Mouse (Mus musculus): ENCODE data around the gene Polr2l. TPM values are rescaled to one million over a fixed set of nuclear protein-coding genes. Genes with fewer than 3 reads are reported as not detected.

Gene Polr2l
- polyA plus RNA-seq, 1 experiment from 2014 or later = 73.9 TPM

GRCm38 (mm10) chr7:141481498-141482401 is 6.8 kb upstream of the Polr2l start:
- under 1% methylated on average over 79 of the region's 81 CpGs for WGBS
- ATAC-seq (replicated peaks; ENCODE audit: low FRiP score) = peak; percentile 79
- Histone ChIP-seq H3K4me2 (ENCODE audit: low read depth, low read length, severe bottlenecking) (peak overlapping the region; percentile 95), H3K27ac (ENCODE audit: low read depth, low read length) (no peak overlapping the region), H3K36me3 (ENCODE audit: control insufficient read depth, insufficient read depth, low read length) (no peaks in the 10 kb centered on the region), H3K4me3 (ENCODE audit: low read depth, low read length) (peak overlapping the region; percentile 61), H3K4me1 (replicated peaks; ENCODE audit: control insufficient read depth, insufficient read depth, low read length) (peaks cover 6% of the 10 kb centered on the region; the same call in 1 of the 2 replicates), H3K9me3 (ENCODE audit: control insufficient read depth, low read length) (no peaks in the 10 kb centered on the region), H3K27me3 (ENCODE audit: control insufficient read depth, insufficient read depth, low read length) (peaks cover 6% of the 10 kb centered on the region), H3K9ac (ENCODE audit: low read length) (peak overlapping the region; percentile 65)
- DNase-seq (ENCODE audit: low spot score) = peak; percentile 86

- Histone ChIP-seq H3K27me3 (ENCODE audit: control insufficient read depth, insufficient read depth, low read length) (peaks cover 10% of the 10 kb centered on the region), H3K4me3 (ENCODE audit: low read depth, low read length) (peak overlapping the region; percentile 61), H3K4me1 (replicated peaks; ENCODE audit: control insufficient read depth, insufficient read depth, low read length) (peaks cover 10% of the 10 kb centered on the region; the same call in 1 of the 2 replicates)
Measured at GRCm38 (mm10) chr7:141480842-141481497, 6.0 kb upstream of the Polr2l start.

GRCm38 (mm10) chr7:141478270-141478748 is 3.4 kb upstream of the Polr2l start:
- Histone ChIP-seq H3K9me3 (ENCODE audit: control insufficient read depth, low read length) (no peaks in the 10 kb centered on the region), H3K27me3 (ENCODE audit: control insufficient read depth, insufficient read depth, low read length) (peaks cover 16% of the 10 kb centered on the region), H3K36me3 (ENCODE audit: control insufficient read depth, insufficient read depth, low read length) (no peaks in the 10 kb centered on the region), H3K27ac (ENCODE audit: low read depth, low read length) (no peak overlapping the region), H3K4me3 (ENCODE audit: low read depth, low read length) (no peak overlapping the region), H3K4me1 (replicated peaks; ENCODE audit: control insufficient read depth, insufficient read depth, low read length) (peaks cover 22% of the 10 kb centered on the region), H3K4me2 (ENCODE audit: low read depth, low read length, severe bottlenecking) (no peak overlapping the region), H3K9ac (ENCODE audit: low read length) (no peak overlapping the region)
- no peak for ATAC-seq (replicated peaks; ENCODE audit: low FRiP score)
- 85% methylated on average over 5 of the region's 5 CpGs for WGBS
- DNase-seq (ENCODE audit: low spot score) = no peak

More at GRCm38 (mm10) chr7:141480842-141481497, 6.0 kb upstream of the Polr2l start:
- 9% methylated on average over 10 of the region's 10 CpGs for WGBS
- Histone ChIP-seq H3K36me3 (ENCODE audit: control insufficient read depth, insufficient read depth, low read length) (no peaks in the 10 kb centered on the region), H3K27ac (ENCODE audit: low read depth, low read length) (no peak overlapping the region), H3K4me2 (ENCODE audit: low read depth, low read length, severe bottlenecking) (peak overlapping the region; percentile 95), H3K9me3 (ENCODE audit: control insufficient read depth, low read length) (no peaks in the 10 kb centered on the region), H3K9ac (ENCODE audit: low read length) (no peak overlapping the region)
- DNase-seq (ENCODE audit: low spot score) = peak; percentile 78
- ATAC-seq (replicated peaks; ENCODE audit: low FRiP score) = peak; percentile 54

- Histone ChIP-seq H3K4me3 (ENCODE audit: low read depth, low read length) (no peak overlapping the region), H3K36me3 (ENCODE audit: control insufficient read depth, insufficient read depth, low read length) (no peaks in the 10 kb centered on the region; the same call in 1 of the 2 replicates), H3K27me3 (ENCODE audit: control insufficient read depth, insufficient read depth, low read length) (peaks cover 15% of the 10 kb centered on the region), H3K4me1 (replicated peaks; ENCODE audit: control insufficient read depth, insufficient read depth, low read length) (peaks cover 22% of the 10 kb centered on the region), H3K9ac (ENCODE audit: low read length) (no peak overlapping the region), H3K4me2 (ENCODE audit: low read depth, low read length, severe bottlenecking) (no peak overlapping the region), H3K27ac (ENCODE audit: low read depth, low read length) (no peak overlapping the region), H3K9me3 (ENCODE audit: control insufficient read depth, low read length) (no peaks in the 10 kb centered on the region)
- no peak for DNase-seq (ENCODE audit: low spot score)
- 74% methylated on average over 4 of the region's 4 CpGs for WGBS
- ATAC-seq (replicated peaks; ENCODE audit: low FRiP score) = no peak
Measured at GRCm38 (mm10) chr7:141477578-141478269, 2.8 kb upstream of the Polr2l start.

GRCm38 (mm10) chr7:141476981-141477370 is 2.0 kb upstream of the Polr2l start:
- no peak overlapping the region for H3K4me3 ChIP-seq (ENCODE audit: low read depth, low read length)
- no peak overlapping the region for H3K27ac ChIP-seq (ENCODE audit: low read depth, low read length)
- no peak for DNase-seq (ENCODE audit: low spot score)
- H3K9me3 ChIP-seq (ENCODE audit: control insufficient read depth, low read length) = no peaks in the 10 kb centered on the region
- no peak for ATAC-seq (replicated peaks; ENCODE audit: low FRiP score)
- H3K4me1 ChIP-seq (replicated peaks; ENCODE audit: control insufficient read depth, insufficient read depth, low read length) = peaks cover 16% of the 10 kb centered on the region
- no peak overlapping the region; the same call in 1 of the 2 replicates for H3K9ac ChIP-seq (ENCODE audit: low read length)
- 22% methylated on average over 7 of the region's 7 CpGs for WGBS
- H3K27me3 ChIP-seq (ENCODE audit: control insufficient read depth, insufficient read depth, low read length) = peaks cover 12% of the 10 kb centered on the region
- peaks cover 3% of the 10 kb centered on the region for H3K36me3 ChIP-seq (ENCODE audit: control insufficient read depth, insufficient read depth, low read length)
- H3K4me2 ChIP-seq (ENCODE audit: low read depth, low read length, severe bottlenecking) = no peak overlapping the region

- peaks cover 3% of the 10 kb centered on the region for H3K36me3 ChIP-seq (ENCODE audit: control insufficient read depth, insufficient read depth, low read length)
- H3K27me3 ChIP-seq (ENCODE audit: control insufficient read depth, insufficient read depth, low read length) = peaks cover 12% of the 10 kb centered on the region
- no peak overlapping the region; the same call in 1 of the 2 replicates for H3K9ac ChIP-seq (ENCODE audit: low read length)
- no peak overlapping the region for H3K27ac ChIP-seq (ENCODE audit: low read depth, low read length)
- DNase-seq (ENCODE audit: low spot score) (peak; percentile 74), ATAC-seq (replicated peaks; ENCODE audit: low FRiP score) (0 out of 2 replicates have a peak, but pooled peaks have one; percentile 6)
- peaks cover 16% of the 10 kb centered on the region for H3K4me1 ChIP-seq (replicated peaks; ENCODE audit: control insufficient read depth, insufficient read depth, low read length)
- H3K4me3 ChIP-seq (ENCODE audit: low read depth, low read length) = peak overlapping the region; percentile 78
- 4% methylated on average over 16 of the region's 17 CpGs for WGBS
- H3K9me3 ChIP-seq (ENCODE audit: control insufficient read depth, low read length) = no peaks in the 10 kb centered on the region
- peak overlapping the region; percentile 94 for H3K4me2 ChIP-seq (ENCODE audit: low read depth, low read length, severe bottlenecking)
Measured at GRCm38 (mm10) chr7:141476226-141476980, 1.5 kb upstream of the Polr2l start.

GRCm38 (mm10) chr7:141475805-141476158 is 850 bp upstream of the Polr2l start:
- H3K9me3 ChIP-seq (ENCODE audit: control insufficient read depth, low read length) = no peaks in the 10 kb centered on the region
- peaks cover 16% of the 10 kb centered on the region for H3K4me1 ChIP-seq (replicated peaks; ENCODE audit: control insufficient read depth, insufficient read depth, low read length)
- H3K27me3 ChIP-seq (ENCODE audit: control insufficient read depth, insufficient read depth, low read length) = peaks cover 12% of the 10 kb centered on the region
- peak overlapping the region; percentile 78 for H3K4me3 ChIP-seq (ENCODE audit: low read depth, low read length)
- ATAC-seq (replicated peaks; ENCODE audit: low FRiP score) (no peak), DNase-seq (ENCODE audit: low spot score) (no peak)
- 1% methylated on average over 12 of the region's 12 CpGs for WGBS
- H3K4me2 ChIP-seq (ENCODE audit: low read depth, low read length, severe bottlenecking) = peak overlapping the region; percentile 94
- no peak overlapping the region for H3K27ac ChIP-seq (ENCODE audit: low read depth, low read length)
- H3K36me3 ChIP-seq (ENCODE audit: control insufficient read depth, insufficient read depth, low read length) = peaks cover 3% of the 10 kb centered on the region
- H3K9ac ChIP-seq (ENCODE audit: low read length) = peak overlapping the region; percentile 91

All from forebrain, embryonic 11.5 days (tissue).